Mouse (Mus musculus) liver, embryonic 14.5 days (tissue): Measurements from ENCODE around the gene Gm5485.

Experiments
- CTCF ChIP-seq: IDR thresholded peaks from 2 replicates; pipeline ENCODE4 v1.5.1; 2016; ENCODE audit warnings: antibody characterized with exemption, low read depth, control low read depth
- EP300 ChIP-seq: IDR thresholded peaks from 2 replicates; pipeline ENCODE4 v1.6.1; 2016; ENCODE audit warnings: antibody characterized with exemption, low read depth

DNA sequence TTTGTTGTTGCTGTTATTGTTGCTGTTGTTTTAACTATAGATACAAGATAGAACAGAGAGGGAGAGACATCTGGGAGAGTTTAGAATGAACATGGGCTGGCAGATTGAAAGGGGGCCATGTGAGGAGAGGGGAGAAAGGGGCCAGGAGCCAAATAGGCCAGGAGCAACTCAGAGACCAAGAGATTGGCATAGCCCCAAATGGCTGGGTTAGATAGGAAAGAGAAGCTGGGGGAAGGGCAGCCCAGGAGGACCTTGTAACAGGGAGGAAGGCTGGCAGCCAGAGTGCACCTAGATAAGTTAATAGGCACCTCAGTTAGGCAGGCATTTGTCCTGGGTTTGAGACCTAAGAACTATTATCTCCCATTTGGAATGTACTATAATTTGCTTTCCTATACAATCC lies 25.3 kb upstream of the Gm5485 start:
- no peak for TF ChIP-seq CTCF
- TF ChIP-seq EP300: no peak
